Mouse (Mus musculus) cerebellum, adult 11 months (tissue): ENCODE measurements around the gene Rgs6.

Source experiments
- DNase-seq: peaks from one replicate; pipeline ENCODE4 v3.0.0; 2022

Rgs6 gene

DNA sequence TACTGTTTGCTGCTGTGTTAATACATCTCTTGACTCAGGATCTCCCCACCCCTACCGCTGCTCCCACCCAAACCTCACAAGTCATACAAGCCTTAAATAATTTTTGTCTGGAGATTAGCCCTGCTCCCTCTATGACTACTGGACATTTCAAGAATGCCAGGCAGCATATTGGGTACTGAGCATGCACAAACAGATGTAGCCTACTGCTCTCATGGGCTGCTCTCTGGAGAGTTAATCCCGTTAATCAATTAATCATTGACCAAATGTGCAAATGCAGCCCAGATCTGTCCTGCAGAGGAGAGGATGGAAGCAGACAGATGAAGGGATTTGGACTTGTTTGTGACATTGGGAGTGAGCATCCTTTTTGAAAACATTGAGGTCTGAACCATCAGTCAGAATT lies at the start of gene Rgs6:
Gene Rgs6 (plus strand): TSS at position 276 of the 400 bp plus-strand sequence.
- DNase-seq: no peak

DNA sequence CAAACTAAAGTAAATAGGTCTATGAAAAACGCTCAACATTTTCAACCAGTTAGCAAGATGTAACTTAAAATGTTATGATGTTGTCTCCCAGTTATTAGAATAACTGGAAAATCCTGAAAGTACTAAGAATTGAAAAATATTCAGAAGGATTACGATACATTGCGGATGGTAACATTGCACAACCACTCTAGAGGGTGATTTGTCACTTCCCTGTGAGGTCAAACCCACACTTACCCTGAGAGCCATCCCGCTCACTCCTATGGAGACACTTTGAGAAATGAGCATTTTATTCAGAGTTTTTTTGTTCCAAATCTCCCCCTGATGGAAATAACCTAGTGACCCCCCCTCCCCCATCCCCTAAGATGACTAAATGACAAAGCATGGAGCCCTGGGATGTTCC lies 41.0 kb upstream of the Rgs6 start:
- DNase-seq: no peak

DNA sequence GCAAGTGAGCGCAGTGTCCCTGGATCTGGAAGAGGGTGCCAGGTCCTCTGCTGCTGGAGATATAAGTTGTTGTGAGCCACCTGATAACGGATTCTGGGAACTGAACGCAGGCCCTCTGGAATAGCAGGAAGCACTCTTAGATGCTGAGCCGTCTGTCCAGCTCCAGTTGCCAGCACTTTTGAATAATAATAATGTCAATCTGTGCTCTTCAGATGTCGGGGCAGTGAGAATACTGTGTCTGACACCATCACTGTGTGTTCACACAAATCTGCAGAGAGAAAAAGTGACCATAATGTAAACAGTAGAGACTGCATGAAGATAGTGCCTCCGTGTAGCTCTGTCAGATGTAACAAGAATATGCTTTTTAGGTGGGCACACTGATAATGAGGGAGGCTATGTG lies 38.9 kb upstream of the Rgs6 start:
- no peak for DNase-seq

DNA sequence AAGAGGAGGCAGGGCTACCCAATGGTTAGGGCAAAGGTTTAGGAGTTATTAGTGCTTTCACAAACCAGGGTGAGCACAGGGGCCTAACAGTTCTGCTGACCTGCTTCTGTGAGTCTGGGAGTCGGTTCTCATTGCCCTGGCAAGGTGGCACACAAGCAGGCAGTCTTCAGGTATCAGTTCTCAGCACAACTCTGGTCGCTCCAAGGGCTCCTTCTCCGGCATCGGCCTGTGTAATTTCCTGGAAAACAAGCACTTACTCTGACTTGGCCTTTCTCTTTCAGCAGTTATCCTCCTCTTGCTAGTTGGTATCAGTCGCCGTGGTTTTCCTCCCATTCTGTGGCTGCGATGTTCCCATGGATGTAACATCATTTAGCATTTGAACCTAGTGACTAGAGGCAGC lies 38.0 kb upstream of the Rgs6 start:
- DNase-seq: no peak

DNA sequence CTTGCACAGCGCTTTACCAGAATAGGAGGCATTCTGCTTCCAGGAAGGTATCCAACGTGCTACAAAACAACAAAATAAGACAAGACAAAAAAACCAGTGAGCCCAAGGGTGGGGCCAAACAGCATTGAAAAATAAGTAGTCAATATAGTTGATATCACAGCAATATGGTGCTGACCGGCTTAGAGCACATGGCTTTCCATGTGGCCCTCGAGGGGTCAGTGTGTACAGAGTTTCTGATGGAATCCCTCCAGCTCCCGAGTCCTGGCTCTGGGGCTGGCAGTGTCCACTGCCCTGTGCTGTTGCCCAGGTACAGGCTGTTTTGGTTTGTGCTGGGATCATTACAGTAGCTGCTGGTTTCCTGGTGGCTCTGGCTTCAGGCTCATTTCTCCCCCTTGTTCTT lies 35.7 kb upstream of the Rgs6 start:
- DNase-seq: no peak

DNA sequence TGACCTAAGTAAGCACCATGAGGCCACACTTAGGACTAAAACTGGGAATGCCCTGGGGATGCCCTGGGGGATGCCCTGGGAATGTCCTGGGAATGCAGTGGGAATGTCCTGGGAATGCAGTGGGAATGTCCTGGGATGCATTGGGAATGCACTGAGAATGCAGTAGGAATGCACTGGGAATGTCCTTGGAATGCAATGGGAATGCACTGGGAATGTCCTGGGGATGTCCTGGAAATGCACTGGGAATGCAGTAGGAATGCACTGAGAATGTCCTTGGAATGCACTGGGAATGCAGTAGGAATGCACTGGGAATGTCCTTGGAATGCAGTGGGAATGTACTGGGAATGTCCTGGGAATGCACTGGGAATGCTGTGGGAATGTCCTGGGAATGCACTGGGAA lies 25.2 kb upstream of the Rgs6 start:
- DNase-seq: no peak

DNA sequence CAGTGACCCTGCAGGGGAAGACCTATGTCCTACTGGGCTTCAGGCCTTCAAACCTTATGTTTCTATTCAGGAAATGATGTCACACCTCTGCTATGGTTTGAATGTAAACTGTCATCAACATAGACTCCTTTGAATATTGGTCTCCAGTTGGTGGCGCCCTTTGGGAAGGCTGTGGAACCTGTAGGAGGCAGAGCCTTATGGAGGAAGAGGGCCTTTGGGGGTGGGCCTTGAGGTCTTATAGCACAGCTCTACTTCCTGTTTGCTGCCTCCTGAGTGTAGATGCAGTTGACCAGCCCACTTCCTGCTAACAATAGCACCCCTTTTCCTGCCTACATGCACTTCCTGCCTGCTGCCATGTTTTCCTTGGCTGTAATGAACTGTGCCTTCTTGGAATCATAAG lies 19.7 kb upstream of the Rgs6 start:
- no peak for DNase-seq

DNA sequence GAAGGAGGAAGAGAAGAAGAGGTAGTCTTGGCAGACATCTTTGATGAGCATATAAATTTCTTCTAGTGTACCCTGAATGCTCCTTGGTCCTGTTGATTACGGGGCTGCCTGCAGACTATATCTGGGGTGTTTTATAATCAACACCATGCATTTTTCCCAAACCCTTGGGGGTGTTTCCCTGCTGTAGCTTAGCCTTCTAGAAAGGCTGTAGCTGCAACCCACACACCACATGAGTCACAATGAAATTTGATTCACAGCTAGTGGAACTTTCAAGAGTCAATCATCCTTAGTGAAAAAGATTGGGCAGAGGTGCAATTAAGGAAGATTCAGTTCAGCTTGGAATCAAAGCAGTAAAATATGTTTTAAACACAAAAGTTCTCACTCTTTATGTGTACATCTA lies 15.4 kb upstream of the Rgs6 start:
- DNase-seq: no peak

DNA sequence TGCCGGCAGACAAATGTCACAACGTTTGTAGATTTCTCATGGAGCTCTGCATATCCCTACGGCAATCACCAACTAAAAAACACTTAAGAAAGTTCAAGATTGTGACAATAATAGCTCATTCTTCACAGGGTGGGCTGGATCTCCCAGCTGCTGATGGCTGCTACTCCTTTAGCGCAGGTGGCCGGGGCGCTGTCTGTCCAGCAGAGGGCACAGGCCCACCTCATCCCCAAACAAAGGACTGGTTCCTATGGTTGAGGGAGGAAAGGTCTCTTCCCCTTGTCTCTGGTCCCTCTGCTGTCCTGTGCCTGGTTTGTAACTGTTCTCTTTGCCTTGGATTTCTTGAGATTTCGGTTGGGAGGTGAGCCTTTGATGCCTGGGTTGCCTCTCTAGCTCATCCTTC lies 1.5 kb upstream of the Rgs6 start:
- DNase-seq: no peak

DNA sequence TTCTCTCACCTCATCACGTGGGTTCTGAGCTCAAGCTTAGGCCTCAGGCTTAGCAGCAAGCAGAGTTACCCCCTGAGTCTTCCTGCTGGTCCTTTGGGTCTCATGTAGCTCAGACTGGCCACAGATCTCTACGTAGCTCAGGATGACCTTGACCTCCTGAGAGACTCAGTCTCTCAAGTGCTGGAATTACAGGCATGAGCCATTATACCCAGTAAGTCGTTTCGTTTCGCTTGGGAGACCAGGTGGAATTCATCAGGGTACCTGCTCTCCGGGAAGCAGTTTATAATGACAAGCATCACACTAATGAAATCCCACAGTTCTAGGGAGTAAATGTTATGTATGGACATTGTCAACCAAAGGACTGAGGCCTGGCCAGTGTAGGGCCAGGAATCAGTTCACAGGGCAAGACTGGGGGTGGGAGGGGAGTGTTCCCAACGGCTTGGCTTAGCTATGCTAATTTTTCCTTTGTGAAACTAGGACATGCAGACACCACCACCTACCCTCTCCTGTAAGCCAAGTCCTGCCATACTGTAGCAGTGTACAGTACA lies 670 bp upstream of the Rgs6 start:
- DNase-seq: no peak

DNA sequence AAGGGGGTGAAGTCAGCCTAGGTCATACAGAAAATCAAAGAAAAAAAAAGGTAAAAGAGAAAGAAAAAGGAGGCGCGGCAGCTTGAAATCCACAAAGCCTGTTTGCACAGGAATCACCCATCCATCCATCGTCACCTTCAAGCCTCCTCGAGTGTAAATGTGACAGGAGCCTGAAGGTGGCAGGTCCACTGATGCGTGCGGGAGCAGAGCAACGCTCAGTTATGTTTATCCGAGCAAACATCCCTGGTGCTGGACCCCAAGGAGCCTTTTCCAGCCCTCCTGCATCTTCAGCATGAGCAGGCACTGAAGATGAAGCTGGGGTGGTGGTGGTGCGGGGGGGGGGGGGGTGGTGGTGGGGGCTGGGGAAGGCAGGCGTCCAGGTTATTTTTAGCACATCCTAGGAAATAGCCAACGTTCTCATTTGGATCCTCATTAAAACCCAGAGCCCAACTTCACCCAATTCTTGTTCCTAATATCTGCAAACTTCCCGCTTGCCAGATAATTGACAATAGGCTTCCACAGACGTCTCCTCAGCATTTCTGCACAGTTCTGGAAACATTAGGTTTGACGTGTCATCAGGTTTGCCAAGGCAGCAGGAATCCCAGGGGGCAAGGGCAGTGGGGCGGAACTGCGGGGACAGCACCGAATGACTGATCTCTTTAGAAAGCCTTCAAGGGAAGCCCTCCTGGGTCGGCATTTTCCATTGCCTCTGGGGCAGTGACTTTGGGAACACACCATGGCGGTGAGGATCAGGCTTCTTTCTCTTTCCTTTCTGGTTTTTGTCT lies 946 bp downstream of the Rgs6 start:
- no peak for DNase-seq

DNA sequence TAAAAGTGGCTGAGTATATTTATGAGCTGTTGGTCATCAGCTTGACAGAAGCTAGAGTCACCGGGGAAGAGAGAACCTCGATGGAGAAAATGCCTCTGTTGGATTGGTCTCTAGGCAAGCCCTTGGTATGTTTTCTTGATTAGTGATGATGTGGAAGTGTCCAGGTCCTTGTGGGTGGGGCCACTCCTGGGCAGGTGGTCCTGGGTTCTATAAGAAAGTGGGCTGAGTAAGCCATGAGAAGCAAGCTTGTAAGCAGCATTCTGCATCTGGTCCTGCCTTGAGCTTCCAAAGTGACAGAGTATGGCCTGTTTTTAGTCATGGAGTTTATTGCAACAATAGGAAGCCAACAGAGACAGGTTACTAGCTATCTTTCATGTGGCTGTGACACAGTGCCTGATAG lies 10.9 kb downstream of the Rgs6 start:
- DNase-seq: no peak

DNA sequence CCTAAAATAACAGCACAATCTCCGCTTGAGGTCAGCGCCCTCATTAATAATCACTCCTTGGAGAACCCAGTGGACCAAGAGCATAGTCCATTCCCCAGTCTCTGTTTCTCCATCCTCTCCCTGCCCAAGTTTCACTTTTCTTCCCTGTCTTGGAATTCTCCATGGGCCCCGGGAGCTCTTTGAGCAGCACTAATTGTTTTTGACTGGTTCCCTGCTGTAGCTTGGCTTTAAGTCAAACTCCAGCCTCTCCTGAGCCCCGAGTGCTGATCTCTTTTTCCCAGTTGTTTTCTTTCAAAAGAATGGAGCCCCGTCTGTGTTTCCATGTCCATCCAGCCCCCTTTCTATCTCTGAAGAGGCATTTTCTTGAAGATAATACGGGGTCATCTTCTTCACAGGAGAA lies 12.3 kb downstream of the Rgs6 start:
- no peak for DNase-seq

DNA sequence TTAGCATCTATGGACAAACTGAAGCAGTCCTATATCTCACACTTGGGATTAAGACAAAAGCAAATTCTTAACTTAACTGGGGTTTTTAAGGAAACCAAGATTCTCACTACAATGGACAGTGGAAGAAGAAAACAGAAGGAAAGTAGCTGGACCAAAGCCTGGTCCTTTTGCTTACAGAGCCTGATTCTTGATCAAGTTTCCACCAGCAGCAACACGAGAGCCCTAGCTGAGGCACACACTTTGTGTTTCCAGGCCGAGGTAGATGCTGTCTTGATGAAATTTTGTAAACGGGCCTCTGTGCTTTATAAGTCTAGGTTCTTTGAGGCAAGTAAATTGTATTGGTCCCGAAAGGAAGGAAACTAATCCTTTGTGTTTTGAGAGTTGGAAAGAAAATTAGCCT lies 14.7 kb downstream of the Rgs6 start:
- DNase-seq: no peak

DNA sequence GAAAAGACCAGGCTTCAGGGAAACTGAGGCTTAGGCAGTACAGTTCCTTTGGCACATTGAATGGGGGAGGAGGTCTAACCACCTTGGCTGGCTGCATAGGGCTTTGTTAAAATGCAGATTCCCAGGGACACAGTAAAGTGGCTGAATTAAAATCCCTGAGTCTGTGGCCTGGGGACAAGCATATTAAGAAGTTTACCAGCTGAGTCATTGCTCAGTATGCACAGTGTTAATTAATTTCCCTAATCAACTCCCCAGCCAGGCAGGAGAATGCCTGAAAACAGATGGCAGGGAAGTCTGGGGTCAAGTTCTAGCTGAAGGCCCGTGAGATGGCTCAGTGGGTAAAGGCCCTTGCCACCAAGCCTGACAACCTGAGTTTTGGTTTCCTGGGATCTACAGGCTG lies 15.2 kb downstream of the Rgs6 start:
- no peak for DNase-seq

DNA sequence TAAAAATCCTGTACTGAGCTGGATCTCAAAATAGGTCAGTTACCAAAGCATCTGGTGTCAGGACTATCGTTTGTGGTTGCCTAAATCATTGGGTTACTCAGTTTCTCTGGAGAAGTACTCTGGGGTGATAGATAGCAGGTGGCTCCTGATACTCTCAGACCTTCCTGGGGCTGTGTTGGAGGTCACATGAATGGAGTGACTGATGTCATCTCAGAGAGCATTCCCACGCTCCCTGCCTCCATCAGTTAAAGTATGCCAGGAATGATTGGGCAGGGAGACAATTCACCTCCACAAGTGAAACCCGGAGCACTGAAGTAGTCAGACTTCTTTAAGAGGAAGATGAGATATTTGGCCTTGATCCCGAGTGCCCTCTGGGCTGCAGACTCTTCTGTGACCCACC lies 15.9 kb downstream of the Rgs6 start:
- no peak for DNase-seq

DNA sequence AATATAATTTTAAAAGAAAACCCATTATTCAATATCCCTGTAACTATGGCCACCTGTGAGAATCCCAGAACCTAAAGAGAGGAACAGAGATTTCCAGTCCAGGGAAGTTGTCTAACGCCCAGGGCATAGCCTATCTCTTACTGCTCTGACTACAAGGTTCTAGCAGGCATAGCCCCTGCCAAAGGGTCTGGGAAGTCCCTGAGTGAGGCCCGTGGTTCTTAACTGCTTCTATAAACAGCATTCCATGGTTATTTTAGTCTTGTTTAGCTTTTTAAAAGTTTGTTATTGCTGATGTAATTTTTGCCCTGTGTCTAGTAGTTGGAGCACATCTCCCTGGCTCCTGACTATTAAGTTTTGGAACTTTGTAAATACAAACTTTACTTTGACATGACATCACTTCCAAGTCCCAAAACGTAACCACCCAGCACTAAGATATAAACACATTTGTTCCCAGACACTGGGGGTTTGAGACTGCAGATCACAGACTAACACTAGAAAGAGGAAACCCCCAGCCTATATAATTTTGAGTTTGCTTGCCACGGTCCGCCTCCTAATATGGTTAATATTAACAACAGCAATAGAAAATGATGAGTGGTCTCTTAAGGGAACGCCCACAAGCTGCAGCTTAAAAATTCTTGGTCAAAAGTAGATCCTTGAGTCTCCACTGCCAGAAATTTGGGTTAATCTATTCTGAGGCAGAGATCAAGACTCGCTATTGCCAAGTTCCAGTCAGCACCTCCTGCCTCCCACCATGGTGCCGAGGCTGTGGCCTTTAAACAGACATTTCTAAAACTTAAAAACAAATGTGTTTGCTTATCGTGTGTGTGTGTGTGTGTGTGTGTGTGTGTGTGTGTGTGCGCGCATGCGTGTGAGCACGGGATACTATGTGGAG lies 24.9 kb downstream of the Rgs6 start:
- DNase-seq: no peak

DNA sequence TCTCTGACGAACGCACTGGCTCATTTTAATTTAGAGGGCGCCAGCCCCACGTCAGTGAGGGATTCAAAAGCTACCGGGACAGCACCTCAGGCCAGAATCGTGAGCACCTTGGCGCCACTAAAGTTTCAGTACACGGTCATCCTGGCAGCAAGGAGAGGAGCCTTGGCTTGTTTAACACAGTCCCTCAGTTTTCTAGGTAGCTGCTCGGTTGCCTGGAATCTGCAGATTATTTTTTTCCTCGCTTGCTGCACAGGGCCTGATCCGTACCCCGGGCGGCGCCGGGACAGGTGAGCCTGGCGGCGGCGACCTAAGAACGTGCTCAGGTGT lies 28.4 kb downstream of the Rgs6 start:
- DNase-seq: no peak

DNA sequence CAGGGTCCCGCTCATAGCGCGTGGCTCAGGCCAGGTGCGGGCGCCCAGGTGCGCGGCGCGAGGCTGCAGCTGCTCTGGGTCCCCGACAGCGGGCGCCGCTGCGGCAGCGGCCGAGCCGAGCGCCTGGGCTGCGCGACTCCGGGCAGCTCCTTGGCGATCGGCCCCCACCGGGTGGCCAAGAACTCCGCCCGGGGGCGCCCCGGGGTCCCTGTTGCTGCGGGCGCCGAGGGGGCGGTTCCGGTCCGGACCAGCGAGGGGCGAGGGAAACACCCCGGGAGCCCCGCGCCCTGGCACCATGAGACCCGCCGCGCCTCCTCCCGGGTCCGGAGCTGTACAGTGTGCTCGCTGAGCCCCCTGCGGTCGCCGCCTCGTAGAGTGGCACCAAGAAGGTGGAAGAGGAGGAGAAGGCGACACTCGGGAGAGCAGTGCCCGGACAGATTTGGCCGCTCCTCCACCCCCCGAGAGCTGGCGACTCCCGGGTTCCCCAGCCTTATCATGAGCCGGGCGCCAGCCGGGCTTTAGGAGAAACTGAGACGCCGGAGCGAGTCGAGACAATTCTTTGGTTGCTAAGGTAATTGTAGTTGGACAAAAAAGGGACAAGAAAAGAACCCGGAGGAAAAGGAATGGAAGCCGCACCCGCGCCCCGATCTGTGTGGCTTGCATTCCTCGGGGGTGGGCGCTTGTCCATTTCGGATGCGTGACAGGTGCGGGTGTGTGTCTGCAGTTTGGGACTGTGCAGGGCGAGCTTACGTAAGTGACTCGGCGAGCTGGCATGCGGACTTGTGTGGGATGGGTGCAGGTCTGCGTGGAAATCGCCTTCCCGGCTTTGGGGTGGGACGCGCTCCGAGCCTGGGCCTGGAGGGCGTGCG lies 29.0 kb downstream of the Rgs6 start:
- DNase-seq: no peak

DNA sequence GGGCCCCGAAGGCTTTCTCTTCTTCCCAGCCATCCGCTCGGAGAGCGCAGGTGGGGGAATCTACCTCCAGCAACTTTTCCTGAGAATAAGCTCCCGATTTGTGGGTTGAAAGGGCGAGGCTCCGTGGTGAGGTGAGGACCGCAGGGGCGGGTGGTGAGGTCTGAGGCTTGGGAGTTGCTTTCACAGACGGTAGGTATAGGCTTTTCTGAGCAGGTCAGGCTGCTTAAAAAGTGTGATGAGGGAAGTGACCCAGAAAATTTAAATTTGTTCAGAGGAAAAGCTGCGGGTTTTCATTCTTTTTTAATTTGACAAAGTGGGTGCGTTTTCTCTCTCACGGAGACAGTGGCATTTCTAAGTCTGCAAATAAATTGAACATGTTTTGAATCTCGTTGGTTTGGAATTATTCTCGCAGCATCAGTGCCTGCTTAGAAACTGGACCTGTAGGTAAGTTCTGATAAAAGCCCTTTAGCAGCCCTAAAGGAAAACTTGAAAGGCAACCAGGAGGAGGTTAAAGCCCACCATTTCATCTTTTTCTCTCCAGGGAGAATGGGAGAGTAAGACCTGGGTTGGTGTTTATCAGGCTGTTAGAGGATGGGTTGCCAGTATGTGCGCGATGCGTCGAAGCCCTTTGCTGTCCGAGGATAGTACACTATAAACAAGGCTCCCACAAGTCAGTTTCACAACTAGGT lies 29.7 kb downstream of the Rgs6 start:
- DNase-seq: no peak

DNA sequence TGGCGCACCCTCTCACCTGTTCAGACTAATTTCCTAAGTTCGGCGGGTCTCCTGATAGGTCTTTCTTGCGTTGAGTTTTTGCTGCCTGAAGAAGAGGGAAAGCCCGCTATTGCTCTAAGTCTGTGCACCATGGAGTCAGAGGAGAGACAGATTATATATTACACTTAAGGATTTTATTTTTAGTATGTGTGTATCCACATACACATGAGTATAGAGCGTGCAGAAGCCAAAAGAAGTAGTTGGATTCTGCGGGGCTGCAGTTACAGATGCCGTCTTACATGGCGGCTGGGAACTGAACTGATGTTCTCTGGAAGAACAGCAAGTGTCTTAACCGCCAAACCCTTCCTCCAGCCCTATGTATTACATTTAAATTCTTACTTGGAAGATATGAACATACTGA lies 52.3 kb downstream of the Rgs6 start:
- DNase-seq: no peak

DNA sequence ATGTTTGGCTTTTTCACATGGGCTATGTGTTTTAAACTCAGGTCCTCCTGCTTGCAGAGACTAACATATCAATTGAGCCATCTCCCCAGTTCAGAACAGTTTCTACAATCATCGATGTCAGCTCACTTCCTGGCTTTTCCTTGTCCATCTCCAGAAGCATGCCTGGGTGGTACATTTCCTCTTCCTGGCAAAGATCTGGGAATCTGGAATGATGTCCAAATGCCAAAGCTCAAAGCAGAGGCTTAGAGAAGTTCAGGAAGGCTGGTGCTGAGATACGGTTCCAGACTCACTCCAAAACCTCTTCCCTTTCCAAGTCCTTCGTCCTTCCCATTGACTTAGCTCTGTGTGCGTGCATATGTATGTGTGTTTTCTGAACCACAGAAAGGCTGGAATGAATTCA lies 59.8 kb downstream of the Rgs6 start:
- DNase-seq: no peak

DNA sequence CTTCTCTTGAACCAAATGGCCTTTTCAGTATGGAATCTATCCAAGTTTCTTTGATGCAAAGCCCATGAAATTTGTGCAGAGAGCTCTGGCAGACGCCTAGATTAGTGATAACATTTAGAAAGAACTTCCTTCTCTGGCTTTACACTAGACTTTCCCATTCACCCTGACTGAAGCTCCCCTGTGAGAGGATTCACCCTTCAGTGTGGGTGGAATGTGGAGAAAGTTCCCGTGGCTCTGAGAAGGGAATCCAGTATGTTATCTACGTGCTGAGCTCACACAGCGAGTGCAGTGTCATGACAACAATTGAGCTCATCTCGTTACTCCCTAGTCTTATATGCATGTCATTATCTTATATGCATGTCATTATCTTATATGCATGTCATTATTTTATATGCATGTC lies 61.9 kb downstream of the Rgs6 start:
- DNase-seq: no peak
